Mouse (Mus musculus): Measurements from ENCODE around the gene Gys2.
"Not testable (repeated sequence)": the region's sequence is repeated elsewhere in the genome, so short reads cannot be mapped to it uniquely, and the experiment has no call there.

Gene Gys2

GRCm38 (mm10) chr6:142472801-142473203, at the start of gene Gys2:
Gene Gys2 (minus strand): TSS chr6:142473109.
- peak; percentile 65 to 67 for DNase-seq

DNA sequence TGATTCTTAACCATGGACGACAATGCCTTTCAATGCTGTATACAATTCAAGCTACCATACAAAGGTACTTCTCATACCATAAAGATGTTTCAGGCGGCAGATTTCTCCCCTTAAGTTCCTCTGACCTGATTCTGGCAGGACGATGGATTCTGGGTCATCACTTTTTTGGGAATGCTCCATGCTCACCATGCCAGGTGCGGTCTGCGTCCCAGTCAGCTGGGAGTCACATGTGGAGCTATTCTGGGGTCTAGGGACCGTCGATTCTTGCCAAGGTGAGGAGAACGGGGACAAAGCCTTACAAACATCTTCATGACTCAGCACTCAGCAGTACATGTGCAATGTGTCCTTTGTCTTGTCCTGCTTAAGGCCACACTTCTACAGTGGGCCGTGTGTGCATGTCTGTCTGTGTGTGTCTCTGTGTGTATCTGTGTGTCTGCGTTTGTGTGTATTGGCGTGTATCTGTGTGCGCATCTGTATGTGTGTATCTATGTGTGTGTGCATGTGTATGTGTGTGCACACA, 48.7 kb upstream of the Gys2 start:
- no peak for DNase-seq

DNA sequence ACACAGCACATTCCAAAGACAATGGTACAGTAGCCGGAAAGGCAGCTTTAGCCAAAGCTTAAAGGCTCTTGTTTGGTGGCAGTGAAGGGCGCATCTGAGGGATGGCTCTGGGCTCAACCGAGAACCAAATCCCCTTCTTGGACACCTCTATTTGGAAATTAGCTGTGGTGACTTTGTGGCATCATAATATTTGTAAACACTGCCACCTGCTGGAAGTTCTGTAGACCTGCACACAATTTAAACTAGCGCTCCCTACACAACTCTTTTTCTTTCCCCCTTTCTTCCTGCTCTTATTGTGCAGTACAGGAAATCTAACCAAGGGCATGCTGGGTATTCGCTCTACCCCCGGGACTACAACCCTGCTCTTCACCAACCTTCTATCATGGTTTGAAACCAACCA, 46.2 kb upstream of the Gys2 start:
- no peak for DNase-seq

DNA sequence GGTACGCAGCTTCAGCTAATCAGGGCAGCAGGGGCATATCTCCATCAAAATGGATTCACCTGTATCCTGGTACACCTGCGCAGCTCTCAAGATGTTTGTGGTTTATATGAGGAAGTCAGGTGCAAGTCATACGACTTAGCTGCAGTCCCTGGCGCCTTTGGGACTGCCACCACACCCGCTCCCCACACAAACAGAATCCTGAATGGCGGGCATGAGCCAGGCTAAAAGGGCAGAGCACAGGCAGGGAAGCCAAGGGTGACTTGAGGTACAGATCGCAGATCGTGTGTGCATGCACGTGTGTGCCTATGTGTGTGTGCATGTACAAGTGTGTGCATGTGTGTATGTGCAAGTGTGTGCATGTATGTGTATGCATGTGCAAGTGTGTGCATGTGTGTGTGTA, 42.5 kb upstream of the Gys2 start:
- DNase-seq = not testable (repeated sequence)

DNA sequence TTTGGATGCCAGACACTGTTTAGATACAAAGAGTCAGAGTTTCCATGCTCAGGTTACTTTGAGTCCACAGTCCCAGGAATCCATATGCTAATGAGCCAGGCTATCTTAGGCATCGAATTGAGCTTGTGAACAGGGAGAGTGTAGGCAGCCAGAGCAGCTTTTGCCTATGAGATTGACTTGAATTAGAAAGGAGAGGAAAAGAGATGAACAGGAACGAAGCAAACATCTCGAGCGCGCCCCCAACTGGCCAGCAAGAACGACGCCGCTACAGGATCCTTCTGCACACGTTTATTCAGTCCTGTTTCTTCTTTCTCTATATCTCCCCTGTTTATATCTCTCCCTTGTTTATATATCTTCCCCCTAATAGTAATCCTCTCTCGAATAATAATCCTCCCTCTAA, 42.0 kb upstream of the Gys2 start:
- DNase-seq = peak in 1 of 2 experiments; percentile 87

DNA sequence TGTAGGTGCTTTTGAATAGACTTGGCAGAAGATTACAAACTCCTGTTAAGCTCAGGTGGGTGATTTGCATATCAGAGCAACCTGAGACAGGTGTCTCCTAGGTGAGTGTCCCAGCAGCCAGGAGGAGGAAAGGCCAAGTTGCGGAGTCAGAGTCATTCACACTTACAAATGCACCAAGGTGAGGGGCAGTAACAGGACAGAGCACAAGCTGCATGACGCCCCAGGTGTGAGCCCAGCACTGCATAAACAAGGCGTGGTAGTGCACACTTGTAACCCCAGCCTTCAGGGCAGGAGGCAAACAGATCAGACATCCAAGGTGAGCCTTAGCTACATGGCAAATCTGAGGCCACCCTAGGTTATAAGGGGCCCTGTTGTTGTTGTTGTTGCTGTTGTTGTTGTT, 40.0 kb upstream of the Gys2 start:
- DNase-seq = no peak

DNA sequence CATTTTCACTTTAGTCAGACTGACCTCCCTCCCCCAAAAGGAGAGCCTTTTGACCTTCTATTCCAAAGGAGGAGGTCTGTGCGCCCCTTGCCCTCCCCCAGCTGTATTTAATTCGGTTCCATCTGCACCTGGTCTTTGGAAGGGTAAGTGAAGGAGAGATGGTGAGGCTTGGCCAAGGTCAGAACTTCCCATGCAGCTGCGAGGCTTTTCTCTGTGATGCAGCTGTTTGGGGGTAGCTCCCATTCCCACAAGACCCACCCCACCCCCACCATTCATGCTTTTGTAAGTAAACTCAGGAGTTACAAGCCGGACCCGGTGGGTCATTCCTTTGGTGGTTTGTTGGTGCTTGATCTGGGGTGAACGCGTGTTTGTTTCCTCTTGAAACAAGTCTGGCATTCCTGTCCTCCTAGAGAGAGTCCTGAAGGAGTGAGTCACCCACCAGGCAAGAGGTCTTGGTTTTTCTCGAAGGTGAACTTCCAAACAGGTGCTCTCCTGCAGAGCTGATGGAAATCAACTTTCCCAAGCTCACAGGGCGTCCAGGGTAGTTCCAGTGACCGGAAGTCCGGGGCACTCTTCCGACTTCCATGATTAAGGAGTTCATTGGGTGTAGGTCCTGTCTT, 38.7 kb upstream of the Gys2 start:
- no peak for DNase-seq

DNA sequence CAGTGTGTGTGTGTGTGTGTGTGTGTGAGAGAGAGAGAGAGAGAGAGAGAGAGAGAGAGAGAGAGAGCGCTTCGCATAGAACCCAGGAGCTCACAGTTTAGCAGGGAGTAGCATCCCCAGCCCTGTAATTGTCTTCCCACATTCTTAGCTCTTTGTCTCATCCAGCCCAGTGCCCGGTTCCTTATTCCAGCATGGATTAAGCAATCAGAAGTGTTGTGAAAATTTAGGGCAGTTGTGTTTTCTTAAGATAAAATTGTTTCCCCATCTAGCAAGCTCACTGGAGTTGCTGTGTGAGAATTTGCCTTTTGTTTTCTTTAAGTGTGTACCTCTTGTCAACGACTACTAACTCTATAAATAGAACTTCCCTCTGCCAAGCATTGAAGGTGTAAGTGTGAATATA, 35.8 kb upstream of the Gys2 start:
- no peak for DNase-seq

GRCm38 (mm10) chr6:142507785-142508162, 34.9 kb upstream of the Gys2 start, which contains the start of gene Ldhb:
Gene Ldhb (minus strand): TSS chr6:142507957.
- peak; percentile 94 to 98 for DNase-seq

DNA sequence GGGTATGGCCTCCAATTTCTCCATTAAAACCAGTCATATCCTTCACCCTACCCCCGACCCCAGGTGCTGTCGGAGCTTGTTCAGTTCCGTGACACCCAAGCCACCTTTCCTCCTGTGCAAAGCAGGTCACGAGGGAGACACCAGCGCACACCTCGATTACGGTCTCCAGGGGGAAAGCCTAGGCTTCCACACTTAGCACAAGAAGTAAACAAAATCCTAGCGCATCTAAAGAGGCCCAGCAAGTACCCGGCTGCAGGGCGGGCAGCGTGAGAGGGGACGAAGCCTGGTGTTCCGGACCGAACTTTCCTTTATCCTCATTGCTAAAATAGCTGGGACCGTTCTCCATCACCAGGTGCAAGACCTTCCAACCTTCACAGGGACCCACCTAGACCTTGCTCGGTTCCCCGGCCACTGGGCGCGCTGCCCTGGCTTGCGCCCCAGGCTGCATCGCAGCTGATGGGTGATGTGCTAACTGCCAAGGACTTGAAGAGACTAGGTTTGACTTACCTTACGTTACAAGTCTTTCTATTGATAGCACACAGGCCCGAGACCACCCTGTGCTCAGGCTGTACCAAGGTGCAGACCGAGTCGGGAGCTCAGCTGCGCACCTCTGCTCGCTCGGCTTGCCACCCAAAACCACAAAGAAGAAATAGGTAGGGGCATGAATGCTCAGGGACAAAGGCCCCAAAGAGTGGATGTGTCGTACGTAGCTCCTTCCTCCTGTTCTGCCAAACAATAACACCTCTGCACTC, 34.3 kb upstream of the Gys2 start:
- peak in 1 of 2 experiments; percentile 52 for DNase-seq

- DNase-seq = no peak
Measured at GRCm38 (mm10) chr6:142506338-142507032, 33.6 kb upstream of the Gys2 start.

DNA sequence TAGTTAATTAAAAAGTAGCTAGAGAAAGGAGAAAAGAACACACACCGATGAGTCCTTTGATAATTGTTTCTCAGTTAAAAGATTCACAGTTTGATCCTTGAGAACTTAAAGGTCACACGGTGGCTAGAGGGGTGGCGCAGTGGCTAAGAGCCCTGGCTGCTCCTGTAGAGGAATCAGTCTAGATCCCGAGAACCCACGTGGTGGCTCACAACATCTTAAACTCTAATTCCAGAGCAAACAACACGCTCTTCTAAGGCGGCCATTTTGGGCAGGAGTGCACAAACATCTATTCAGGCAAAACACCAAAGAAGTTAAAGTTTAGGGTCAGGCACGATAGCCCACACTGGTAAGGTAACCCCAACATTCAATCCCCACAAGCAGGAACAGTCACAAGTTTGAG, 30.7 kb upstream of the Gys2 start:
- DNase-seq = no peak

DNA sequence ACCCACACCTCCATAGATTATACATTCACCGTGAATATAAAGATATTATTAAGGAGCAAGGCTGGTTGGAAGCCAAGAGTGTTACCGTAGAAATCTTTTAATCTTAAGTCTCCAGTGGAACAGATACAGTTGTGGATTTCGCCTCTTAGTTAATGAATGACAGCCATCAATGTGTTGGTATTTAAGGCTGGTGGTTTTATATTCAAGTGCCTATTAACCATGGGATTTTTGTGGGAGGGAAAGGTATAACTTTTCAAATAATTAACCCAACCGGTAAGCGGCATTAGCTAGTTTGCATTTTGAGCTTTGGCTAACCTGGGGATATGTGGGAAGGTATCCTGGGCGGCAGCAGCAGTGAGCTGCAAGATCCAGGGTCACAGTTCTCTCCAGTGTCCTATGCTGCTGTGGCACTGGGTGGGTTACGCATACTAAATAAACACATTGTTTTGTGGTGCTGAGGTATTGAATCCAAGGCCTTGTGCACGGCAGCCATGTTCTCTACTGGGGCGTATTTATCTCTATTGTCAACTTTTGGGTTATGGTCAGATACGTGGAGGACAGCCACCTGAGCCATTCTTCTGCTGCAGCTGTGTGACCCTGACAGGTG, 29.7 kb upstream of the Gys2 start:
- peak; percentile 47 to 80 for DNase-seq

DNA sequence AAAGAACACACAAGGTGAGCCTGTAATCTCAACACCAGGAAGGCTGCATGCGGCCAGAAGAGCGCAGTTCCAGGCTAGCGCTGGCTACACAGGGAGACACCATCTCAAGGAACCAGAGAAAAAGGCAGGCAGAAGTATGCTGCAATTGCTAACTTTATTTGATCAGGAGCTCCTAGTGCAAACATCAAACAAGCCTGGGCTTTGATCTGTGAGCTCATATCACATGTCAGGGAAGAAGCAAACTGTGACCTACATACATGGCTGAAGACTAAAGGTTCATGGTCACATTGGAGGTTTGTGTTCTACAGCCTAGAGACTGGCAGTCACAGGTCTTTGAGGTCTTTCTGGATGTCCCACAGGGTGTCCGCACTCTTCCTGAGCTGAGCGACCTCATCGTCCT, 17.2 kb upstream of the Gys2 start:
- DNase-seq = not testable (repeated sequence)

- DNase-seq = no peak
Measured at GRCm38 (mm10) chr6:142487638-142488037, 14.7 kb upstream of the Gys2 start.

- no peak for DNase-seq
Measured at GRCm38 (mm10) chr6:142485478-142486123, 12.7 kb upstream of the Gys2 start.

- DNase-seq = peak; percentile 25 to 62
Measured at GRCm38 (mm10) chr6:142477239-142477638, 4.3 kb upstream of the Gys2 start.

DNA sequence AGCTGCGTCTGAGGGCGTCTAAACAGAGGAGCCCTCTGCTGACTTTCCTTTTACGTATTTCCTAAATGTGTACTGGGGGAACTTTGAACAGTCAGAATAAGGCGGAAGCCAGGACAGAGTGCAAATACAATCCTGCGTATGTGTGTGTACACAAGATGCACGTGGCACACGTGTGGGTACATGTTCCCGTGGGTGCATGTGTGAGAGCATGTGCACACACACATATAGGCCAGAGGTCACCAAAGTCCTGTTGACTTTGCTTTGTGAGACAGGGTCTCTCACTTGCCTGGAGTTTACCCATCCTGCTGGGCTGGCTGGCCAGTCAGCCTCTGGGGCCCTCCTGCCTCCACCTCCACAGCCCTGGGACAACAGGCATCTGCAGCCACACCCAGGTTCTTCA, 1.8 kb downstream of the Gys2 start:
- no peak for DNase-seq

DNA sequence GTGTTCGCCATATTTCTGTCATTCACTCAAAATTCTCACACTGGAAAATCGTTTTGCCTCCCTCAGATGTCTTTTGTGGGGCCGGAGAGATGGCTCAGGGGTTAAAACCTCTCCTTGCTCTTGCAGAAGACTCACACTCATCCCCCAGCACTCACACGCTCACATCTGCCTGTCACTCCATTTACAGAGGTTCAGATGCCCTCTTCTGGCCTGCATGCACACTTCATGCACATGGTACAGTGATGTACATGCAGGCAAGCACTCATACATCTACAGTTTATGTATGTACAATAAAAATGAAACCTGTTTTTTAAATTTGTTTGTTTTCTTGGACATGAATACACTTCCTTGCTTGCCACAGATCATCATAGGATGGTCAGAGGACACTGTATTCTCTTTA, 3.3 kb downstream of the Gys2 start:
- DNase-seq = peak in 1 of 2 experiments; percentile 36

DNA sequence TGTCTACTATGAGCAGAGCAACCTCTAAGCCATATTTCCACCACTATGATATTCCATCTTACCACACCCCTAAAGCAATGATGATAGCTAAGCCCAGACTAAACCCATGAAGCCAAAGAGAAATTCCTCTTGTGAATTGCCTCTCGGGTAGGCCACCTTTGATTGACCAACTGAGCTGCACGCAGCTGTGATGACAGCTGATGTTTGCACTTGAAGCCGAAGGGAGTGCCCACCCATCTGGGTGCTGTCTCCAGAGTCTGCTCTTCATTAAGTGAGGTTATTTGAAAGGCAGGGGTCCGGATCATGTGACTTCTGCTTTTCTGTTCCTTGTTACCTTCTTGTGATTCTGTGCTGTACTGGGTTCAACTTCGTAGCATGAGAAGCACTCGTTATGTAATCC, 10.7 kb downstream of the Gys2 start:
- DNase-seq = no peak

DNA sequence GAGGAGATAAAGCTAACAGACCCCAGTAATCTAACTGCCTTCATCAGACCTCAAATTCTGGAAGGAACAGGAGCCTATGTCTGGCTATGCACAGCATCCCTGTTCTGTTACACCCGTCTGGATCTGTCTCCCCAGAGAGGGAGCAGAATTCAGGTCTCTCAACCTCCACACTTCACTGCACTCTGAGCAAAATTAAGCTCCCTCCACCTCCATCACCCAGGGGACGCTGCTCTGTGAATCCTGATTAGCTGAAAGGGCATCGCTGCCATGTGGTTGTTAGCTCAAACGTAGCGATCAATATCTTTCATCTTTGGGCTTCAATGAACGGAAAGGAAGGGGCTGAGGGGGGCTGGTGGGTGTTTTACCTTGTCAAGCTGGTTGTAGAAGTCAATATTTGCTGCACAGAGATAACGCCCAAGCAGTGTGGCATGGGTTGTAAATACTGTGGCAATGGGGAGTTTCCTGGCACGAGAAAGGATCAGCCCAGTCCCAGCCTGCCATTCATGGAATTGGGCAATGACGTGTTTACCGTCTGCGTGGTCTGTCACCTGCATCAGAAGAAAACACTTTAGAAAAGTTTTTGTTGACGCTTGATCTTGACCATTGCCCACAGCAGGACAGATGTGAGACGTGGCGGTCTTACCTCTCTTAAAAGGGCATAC, 13.8 kb downstream of the Gys2 start:
- DNase-seq = no peak

- DNase-seq = peak in 1 of 2 experiments; percentile 3
Measured at GRCm38 (mm10) chr6:142458010-142458409, 14.9 kb downstream of the Gys2 start.

Measured in kidney, postnatal 36 days (tissue).